Mouse (Mus musculus): ENCODE measurements around the gene Leng1.

Leng1 gene

DNA sequence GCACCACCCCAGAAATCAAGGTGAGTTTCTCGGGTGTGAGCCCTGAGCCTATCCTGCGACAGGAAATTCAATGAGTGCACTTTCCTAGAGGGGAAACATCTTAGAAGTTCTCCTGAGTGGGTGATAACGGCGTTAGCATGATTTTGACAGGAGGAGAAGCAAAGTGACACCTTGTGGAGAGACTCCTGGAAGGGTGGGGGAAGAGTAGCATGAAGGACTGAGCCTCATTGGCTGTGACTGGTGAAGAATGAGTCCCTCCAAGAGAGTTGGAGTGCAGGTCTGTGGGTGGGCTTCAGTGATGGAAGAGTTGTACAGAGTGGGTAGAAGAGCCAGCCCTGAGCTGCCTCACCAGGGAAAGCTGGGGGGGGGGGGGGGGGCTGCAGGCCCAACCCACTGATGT lies 8.7 kb downstream of the Leng1 start:
- Histone ChIP-seq H3K36me3 (ENCODE audit: insufficient read depth, low read length) (peaks cover 100% of the 10 kb centered on the region), H3K27me3 (ENCODE audit: insufficient read depth, low read length) (no peaks in the 10 kb centered on the region), H3K4me1 (replicated peaks; ENCODE audit: low read depth, low read length) (peaks cover 43% of the 10 kb centered on the region), H3K9me3 (ENCODE audit: low read length) (no peaks in the 10 kb centered on the region), H3K4me3 (replicated peaks; ENCODE audit: low read length) (no peak overlapping the region)
- TF ChIP-seq POU5F1 (IDR thresholded peaks at IDR 0.05; ENCODE audit: borderline replicate concordance, low read length) (no peak), CTCF (conservative IDR thresholded peaks at IDR 0.05; ENCODE audit: low read length) (no peak), NANOG (IDR thresholded peaks at IDR 0.05; ENCODE audit: borderline replicate concordance, low read length) (no peak)

DNA sequence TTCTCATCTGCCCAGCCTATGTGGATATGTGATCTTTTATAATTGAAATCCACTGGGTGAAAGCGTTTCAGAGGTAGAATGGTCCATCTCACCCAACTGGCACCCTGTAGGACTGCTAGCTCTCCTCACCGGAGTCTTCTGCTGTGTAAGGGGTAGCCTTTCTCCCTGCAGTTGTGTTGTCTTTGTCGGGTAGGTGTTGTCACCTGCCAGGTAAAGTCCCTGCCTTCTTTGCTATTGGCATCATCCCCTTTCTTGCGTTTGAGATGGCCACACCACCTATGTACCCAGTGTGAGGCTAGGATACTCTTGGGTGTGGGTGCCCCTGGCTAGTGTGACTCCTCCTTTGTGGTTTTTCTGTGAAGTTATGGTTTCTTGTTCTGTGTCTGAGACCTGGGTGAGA lies 19.0 kb downstream of the Leng1 start:
- H3K9me3 ChIP-seq (ENCODE audit: low read length) = no peaks in the 10 kb centered on the region
- peak overlapping the region; percentile 99 for H3K4me3 ChIP-seq (replicated peaks; ENCODE audit: low read length)
- peaks cover 65% of the 10 kb centered on the region for H3K36me3 ChIP-seq (ENCODE audit: insufficient read depth, low read length)
- H3K27me3 ChIP-seq (ENCODE audit: insufficient read depth, low read length) = no peaks in the 10 kb centered on the region
- TF ChIP-seq CTCF (conservative IDR thresholded peaks at IDR 0.05; ENCODE audit: low read length) (no peak), POU5F1 (IDR thresholded peaks at IDR 0.05; ENCODE audit: borderline replicate concordance, low read length) (no peak)
- peaks cover 74% of the 10 kb centered on the region for H3K4me1 ChIP-seq (replicated peaks; ENCODE audit: low read depth, low read length)

DNA sequence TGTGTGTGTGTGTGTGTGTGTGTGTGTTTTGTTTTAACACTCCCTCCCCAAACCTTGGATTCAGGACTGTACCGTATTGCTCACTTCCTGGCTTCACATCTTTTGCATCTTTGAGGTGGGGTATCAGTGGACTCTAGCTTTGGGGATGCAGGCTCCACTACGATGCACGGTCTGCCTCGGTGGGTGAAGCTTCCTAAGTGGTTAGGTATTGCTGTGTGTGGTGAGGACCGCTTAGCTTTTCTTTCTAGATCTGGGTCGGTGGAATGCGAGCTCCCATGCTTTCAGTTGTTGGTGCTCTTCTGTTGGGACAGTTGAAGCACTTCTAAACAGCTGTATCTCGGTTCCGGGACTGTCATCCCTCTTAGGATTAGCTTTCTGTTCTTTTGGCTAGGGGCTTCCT lies 19.5 kb downstream of the Leng1 start:
- Histone ChIP-seq H3K36me3 (ENCODE audit: insufficient read depth, low read length) (peaks cover 65% of the 10 kb centered on the region), H3K9me3 (ENCODE audit: low read length) (no peaks in the 10 kb centered on the region), H3K27me3 (ENCODE audit: insufficient read depth, low read length) (no peaks in the 10 kb centered on the region), H3K4me1 (replicated peaks; ENCODE audit: low read depth, low read length) (peaks cover 75% of the 10 kb centered on the region), H3K4me3 (replicated peaks; ENCODE audit: low read length) (peak overlapping the region; percentile 99)
- no peak for TF ChIP-seq POU5F1 (IDR thresholded peaks at IDR 0.05; ENCODE audit: borderline replicate concordance, low read length)
- TF ChIP-seq NANOG (IDR thresholded peaks at IDR 0.05; ENCODE audit: borderline replicate concordance, low read length) = no peak
- no peak for TF ChIP-seq CTCF (conservative IDR thresholded peaks at IDR 0.05; ENCODE audit: low read length)

DNA sequence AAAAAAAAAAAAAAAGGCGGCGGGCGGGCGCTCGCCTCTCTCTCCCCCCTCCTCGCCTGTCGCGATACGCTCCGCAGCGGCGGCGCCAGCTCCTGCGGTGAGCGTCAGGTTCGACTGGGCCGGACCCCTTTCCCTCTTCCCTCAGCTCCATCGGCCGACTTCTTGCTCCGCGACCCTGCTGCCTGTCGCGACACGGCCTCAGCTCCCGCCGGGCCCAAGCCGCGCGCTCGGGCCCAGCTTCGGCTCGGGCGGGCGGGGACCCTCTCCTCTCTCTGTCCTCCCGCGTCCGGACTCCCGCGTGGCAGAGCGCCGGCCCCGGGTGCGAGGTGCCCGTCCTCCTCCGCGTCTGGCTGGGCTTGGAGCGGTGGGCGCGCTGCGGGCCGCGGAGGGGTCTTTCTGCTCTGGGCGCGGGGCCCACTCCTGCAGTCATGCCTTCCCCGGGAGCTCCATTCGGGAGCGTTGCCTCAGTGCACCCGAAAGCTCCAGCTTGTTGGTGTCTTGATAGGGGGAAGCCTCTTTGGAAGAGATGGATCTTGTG lies 20.1 kb downstream of the Leng1 start:
- H3K9me3 ChIP-seq (ENCODE audit: low read length) = no peaks in the 10 kb centered on the region
- H3K4me3 ChIP-seq (replicated peaks; ENCODE audit: low read length) = peak overlapping the region; percentile 99
- peaks cover 69% of the 10 kb centered on the region for H3K4me1 ChIP-seq (replicated peaks; ENCODE audit: low read depth, low read length)
- peaks cover 65% of the 10 kb centered on the region for H3K36me3 ChIP-seq (ENCODE audit: insufficient read depth, low read length)
- TF ChIP-seq CTCF (conservative IDR thresholded peaks at IDR 0.05; ENCODE audit: low read length) = no peak
- no peak for TF ChIP-seq POU5F1 (IDR thresholded peaks at IDR 0.05; ENCODE audit: borderline replicate concordance, low read length)
- no peak for TF ChIP-seq NANOG (IDR thresholded peaks at IDR 0.05; ENCODE audit: borderline replicate concordance, low read length)
- no peaks in the 10 kb centered on the region for H3K27me3 ChIP-seq (ENCODE audit: insufficient read depth, low read length)

DNA sequence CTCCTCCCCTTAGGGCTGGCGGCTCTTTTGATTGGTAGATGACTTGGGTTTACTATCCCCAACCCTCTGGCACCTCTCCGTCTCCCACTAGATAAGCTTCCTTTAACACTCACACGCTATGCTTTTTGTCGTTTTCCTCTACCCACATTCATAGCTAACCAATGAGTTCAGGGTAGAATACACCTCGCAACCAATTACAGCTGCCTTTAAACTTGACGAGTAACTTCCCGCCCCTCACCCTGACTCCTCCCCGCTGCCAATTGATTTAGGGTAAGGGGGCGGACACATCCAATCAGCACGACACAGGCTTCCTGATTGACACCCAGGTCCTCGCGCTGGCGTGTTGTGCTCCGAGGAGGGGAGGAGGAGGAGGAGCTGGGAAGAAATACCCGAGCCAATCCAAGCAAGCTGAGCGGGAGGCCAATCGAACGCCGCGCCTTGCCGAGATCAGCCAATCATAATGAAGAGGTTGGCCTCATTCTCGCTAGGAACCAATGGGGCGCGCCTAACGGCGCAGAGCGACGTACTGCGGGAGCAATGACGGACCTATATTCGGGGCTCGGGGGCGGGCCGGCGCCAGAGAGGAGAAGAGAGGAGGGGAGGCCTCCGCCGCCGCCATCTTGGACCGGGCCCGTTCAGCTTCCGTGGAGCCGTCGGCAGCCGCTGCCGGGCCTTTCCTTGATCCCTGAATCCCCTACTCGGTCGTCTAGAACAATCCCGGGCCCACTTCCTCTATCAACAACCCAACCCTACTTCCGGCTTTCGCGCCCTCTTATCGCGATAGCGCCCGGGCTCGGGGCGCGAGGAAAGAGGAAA lies 20.8 kb downstream of the Leng1 start, which contains the start of gene Cnot3:
Gene Cnot3 (plus strand): TSS at position 597 of the 816 bp plus-strand sequence.
- Histone ChIP-seq H3K9me3 (ENCODE audit: low read length) (no peaks in the 10 kb centered on the region), H3K27me3 (ENCODE audit: insufficient read depth, low read length) (no peaks in the 10 kb centered on the region), H3K4me1 (replicated peaks; ENCODE audit: low read depth, low read length) (peaks cover 63% of the 10 kb centered on the region), H3K4me3 (replicated peaks; ENCODE audit: low read length) (peak within 1 kb of the TSS; percentile 99), H3K36me3 (ENCODE audit: insufficient read depth, low read length) (peaks cover 65% of the 10 kb centered on the region)
- TF ChIP-seq NANOG (IDR thresholded peaks at IDR 0.05; ENCODE audit: borderline replicate concordance, low read length) (0 out of 2 replicates have a peak, but pooled peaks have one; percentile 10), POU5F1 (IDR thresholded peaks at IDR 0.05; ENCODE audit: borderline replicate concordance, low read length) (no peak), CTCF (conservative IDR thresholded peaks at IDR 0.05; ENCODE audit: low read length) (no peak)

DNA sequence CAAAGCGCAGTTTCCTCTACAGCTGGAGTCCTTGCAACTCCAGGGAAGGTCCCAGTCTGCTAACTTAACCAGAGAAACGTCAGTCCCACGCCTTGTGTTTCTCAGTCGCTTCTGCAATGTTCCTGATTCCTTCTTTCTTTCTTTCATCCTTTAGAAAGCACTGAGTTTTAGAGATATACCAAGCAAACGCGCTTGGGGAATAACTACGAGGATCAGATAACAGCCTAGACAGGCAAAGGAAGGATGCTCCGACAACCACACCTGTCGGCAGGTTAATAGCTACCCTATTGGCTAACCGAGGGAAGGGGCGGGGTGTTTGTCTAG lies 21.3 kb downstream of the Leng1 start:
- peaks cover 63% of the 10 kb centered on the region for H3K4me1 ChIP-seq (replicated peaks; ENCODE audit: low read depth, low read length)
- no peak for TF ChIP-seq POU5F1 (IDR thresholded peaks at IDR 0.05; ENCODE audit: borderline replicate concordance, low read length)
- TF ChIP-seq NANOG (IDR thresholded peaks at IDR 0.05; ENCODE audit: borderline replicate concordance, low read length) = no peak
- no peak for TF ChIP-seq CTCF (conservative IDR thresholded peaks at IDR 0.05; ENCODE audit: low read length)
- H3K9me3 ChIP-seq (ENCODE audit: low read length) = no peaks in the 10 kb centered on the region
- peak overlapping the region; percentile 80 for H3K4me3 ChIP-seq (replicated peaks; ENCODE audit: low read length)
- H3K27me3 ChIP-seq (ENCODE audit: insufficient read depth, low read length) = no peaks in the 10 kb centered on the region
- peaks cover 65% of the 10 kb centered on the region for H3K36me3 ChIP-seq (ENCODE audit: insufficient read depth, low read length)

DNA sequence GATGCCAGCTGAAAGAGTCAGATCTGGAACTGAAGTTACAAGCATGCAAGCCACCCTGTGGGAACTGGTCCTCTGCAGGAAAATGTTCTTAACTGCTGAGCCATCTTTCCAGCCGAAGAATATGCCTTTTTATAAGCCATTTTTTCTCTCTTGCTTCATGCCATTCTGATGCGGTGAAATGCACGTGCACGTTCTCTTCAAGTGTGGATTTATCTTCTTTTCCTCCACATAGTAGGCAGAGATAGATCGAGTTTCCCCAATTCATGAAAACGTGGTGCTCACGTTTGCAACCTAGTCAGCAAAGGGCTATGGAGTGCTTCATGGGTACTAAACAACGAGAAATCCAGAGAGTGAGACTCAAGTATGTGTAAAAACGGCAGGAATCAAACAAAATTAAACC lies 21.8 kb downstream of the Leng1 start:
- Histone ChIP-seq H3K27me3 (ENCODE audit: insufficient read depth, low read length) (no peaks in the 10 kb centered on the region), H3K9me3 (ENCODE audit: low read length) (no peaks in the 10 kb centered on the region), H3K4me3 (replicated peaks; ENCODE audit: low read length) (peak overlapping the region; percentile 80), H3K4me1 (replicated peaks; ENCODE audit: low read depth, low read length) (peaks cover 58% of the 10 kb centered on the region), H3K36me3 (ENCODE audit: insufficient read depth, low read length) (peaks cover 65% of the 10 kb centered on the region)
- TF ChIP-seq CTCF (conservative IDR thresholded peaks at IDR 0.05; ENCODE audit: low read length) = no peak
- TF ChIP-seq NANOG (IDR thresholded peaks at IDR 0.05; ENCODE audit: borderline replicate concordance, low read length) = no peak

DNA sequence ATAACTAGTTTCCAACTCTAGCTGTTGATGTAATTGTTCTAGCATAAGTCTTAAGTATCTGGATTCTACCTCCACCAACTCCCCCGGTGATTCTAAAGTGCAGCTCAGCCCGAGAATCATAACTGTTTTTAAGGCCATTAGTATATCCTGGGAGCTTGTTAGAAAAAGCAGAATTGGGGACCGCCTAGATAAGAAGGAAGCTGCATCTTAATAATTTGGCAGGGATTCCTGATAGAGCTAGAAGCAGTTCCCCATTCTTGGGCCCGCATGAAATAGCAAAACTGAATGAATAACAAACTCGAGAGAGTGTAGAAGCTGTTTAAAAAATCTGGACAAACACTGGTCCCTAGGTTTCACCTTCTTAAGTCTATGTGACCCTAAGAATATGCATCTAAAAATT lies 22.2 kb downstream of the Leng1 start:
- Histone ChIP-seq H3K36me3 (ENCODE audit: insufficient read depth, low read length) (peaks cover 65% of the 10 kb centered on the region), H3K4me1 (replicated peaks; ENCODE audit: low read depth, low read length) (peaks cover 54% of the 10 kb centered on the region)

More for the DNA sequence above, 22.2 kb downstream of the Leng1 start:
- TF ChIP-seq CTCF (conservative IDR thresholded peaks at IDR 0.05; ENCODE audit: low read length) (no peak), POU5F1 (IDR thresholded peaks at IDR 0.05; ENCODE audit: borderline replicate concordance, low read length) (no peak), NANOG (IDR thresholded peaks at IDR 0.05; ENCODE audit: borderline replicate concordance, low read length) (no peak)
- no peaks in the 10 kb centered on the region for H3K9me3 ChIP-seq (ENCODE audit: low read length)
- no peak overlapping the region for H3K4me3 ChIP-seq (replicated peaks; ENCODE audit: low read length)
- no peaks in the 10 kb centered on the region for H3K27me3 ChIP-seq (ENCODE audit: insufficient read depth, low read length)

Measured in E14TG2a.4 (cell line).